Mouse (Mus musculus): ENCODE measurements around the gene Efcab11. TPM values are rescaled to one million over a fixed set of nuclear protein-coding genes. Genes with fewer than 3 reads are reported as not detected.

Gene Efcab11
- polyA plus RNA-seq, 1 experiment from 2014 or later: 27.3 TPM

- DNase-seq (ENCODE audit: low spot score) (no peak), ATAC-seq (replicated peaks; ENCODE audit: insufficient number of reproducible peaks, low FRiP score, low TSS enrichment, low read depth) (no peak)
- no peak overlapping the region for H3K27ac ChIP-seq (replicated peaks; ENCODE audit: low read depth, low read length)
- no peaks in the 10 kb centered on the region for H3K27me3 ChIP-seq (ENCODE audit: control insufficient read depth, insufficient read depth, low read length)
- no peak overlapping the region for H3K9ac ChIP-seq (replicated peaks; ENCODE audit: low read length)
- H3K4me2 ChIP-seq (ENCODE audit: low read depth, low read length): no peak overlapping the region
- H3K9me3 ChIP-seq (replicated peaks; ENCODE audit: control insufficient read depth, low read length): no peaks in the 10 kb centered on the region
- no peaks in the 10 kb centered on the region for H3K36me3 ChIP-seq (replicated peaks; ENCODE audit: control insufficient read depth, insufficient read depth, low read depth, low read length)
- 91% methylated on average over 16 of the region's 16 CpGs for WGBS
- no peak overlapping the region for H3K4me3 ChIP-seq (ENCODE audit: low read depth, low read length)
- no peaks in the 10 kb centered on the region for H3K4me1 ChIP-seq (ENCODE audit: control insufficient read depth, insufficient read depth, low read length)
These were observed 14.1 kb upstream of the Efcab11 start for GRCm38 (mm10) chr12:99898248-99898870.

- DNase-seq (ENCODE audit: low spot score) (no peak), ATAC-seq (replicated peaks; ENCODE audit: insufficient number of reproducible peaks, low FRiP score, low TSS enrichment, low read depth) (no peak)
- no peak overlapping the region for H3K4me2 ChIP-seq (ENCODE audit: low read depth, low read length)
- no peak overlapping the region for H3K4me3 ChIP-seq (ENCODE audit: low read depth, low read length)
- no peaks in the 10 kb centered on the region for H3K9me3 ChIP-seq (replicated peaks; ENCODE audit: control insufficient read depth, low read length)
- no peaks in the 10 kb centered on the region for H3K4me1 ChIP-seq (ENCODE audit: control insufficient read depth, insufficient read depth, low read length)
- H3K9ac ChIP-seq (replicated peaks; ENCODE audit: low read length): no peak overlapping the region
- no peaks in the 10 kb centered on the region for H3K36me3 ChIP-seq (replicated peaks; ENCODE audit: control insufficient read depth, insufficient read depth, low read depth, low read length)
- H3K27ac ChIP-seq (replicated peaks; ENCODE audit: low read depth, low read length): no peak overlapping the region
- no peaks in the 10 kb centered on the region for H3K27me3 ChIP-seq (ENCODE audit: control insufficient read depth, insufficient read depth, low read length)
- 97% methylated on average over 4 of the region's 4 CpGs for WGBS
These were observed 13.6 kb upstream of the Efcab11 start for GRCm38 (mm10) chr12:99897846-99898245.

- 41% methylated on average over 8 of the region's 8 CpGs for WGBS
- Histone ChIP-seq H3K4me3 (ENCODE audit: low read depth, low read length) (peak overlapping the region; percentile 76), H3K36me3 (replicated peaks; ENCODE audit: control insufficient read depth, insufficient read depth, low read depth, low read length) (no peaks in the 10 kb centered on the region), H3K4me2 (ENCODE audit: low read depth, low read length) (peak overlapping the region; percentile 69), H3K4me1 (ENCODE audit: control insufficient read depth, insufficient read depth, low read length) (peaks cover 3% of the 10 kb centered on the region; the same call in 1 of the 2 replicates), H3K9me3 (replicated peaks; ENCODE audit: control insufficient read depth, low read length) (no peaks in the 10 kb centered on the region), H3K9ac (replicated peaks; ENCODE audit: low read length) (peak overlapping the region; percentile 94), H3K27ac (replicated peaks; ENCODE audit: low read depth, low read length) (no peak overlapping the region), H3K27me3 (ENCODE audit: control insufficient read depth, insufficient read depth, low read length) (no peaks in the 10 kb centered on the region)
- ATAC-seq (replicated peaks; ENCODE audit: insufficient number of reproducible peaks, low FRiP score, low TSS enrichment, low read depth) (no peak), DNase-seq (ENCODE audit: low spot score) (no peak)
These were observed 1.2 kb upstream of the Efcab11 start for GRCm38 (mm10) chr12:99885282-99885901.

- WGBS: 0% methylated on average over 11 of the region's 11 CpGs
- Histone ChIP-seq H3K27ac (replicated peaks; ENCODE audit: low read depth, low read length) (0 out of 2 replicates have a peak overlapping the region, but pooled peaks have one; percentile 31), H3K4me2 (ENCODE audit: low read depth, low read length) (peak overlapping the region; percentile 69), H3K27me3 (ENCODE audit: control insufficient read depth, insufficient read depth, low read length) (no peaks in the 10 kb centered on the region), H3K4me3 (ENCODE audit: low read depth, low read length) (peak overlapping the region; percentile 76), H3K4me1 (ENCODE audit: control insufficient read depth, insufficient read depth, low read length) (peaks cover 3% of the 10 kb centered on the region; the same call in 1 of the 2 replicates), H3K9me3 (replicated peaks; ENCODE audit: control insufficient read depth, low read length) (no peaks in the 10 kb centered on the region), H3K36me3 (replicated peaks; ENCODE audit: control insufficient read depth, insufficient read depth, low read depth, low read length) (no peaks in the 10 kb centered on the region), H3K9ac (replicated peaks; ENCODE audit: low read length) (peak overlapping the region; percentile 94)
- DNase-seq (ENCODE audit: low spot score): peak; percentile 51
- ATAC-seq (replicated peaks; ENCODE audit: insufficient number of reproducible peaks, low FRiP score, low TSS enrichment, low read depth): peak; percentile 29; the same call in 1 of the 2 replicates
These were observed 530 bp downstream of the Efcab11 start for GRCm38 (mm10) chr12:99883713-99884105.

- H3K27me3 ChIP-seq (ENCODE audit: control insufficient read depth, insufficient read depth, low read length): no peaks in the 10 kb centered on the region
- ATAC-seq (replicated peaks; ENCODE audit: insufficient number of reproducible peaks, low FRiP score, low TSS enrichment, low read depth): peak; percentile 88
- H3K4me2 ChIP-seq (ENCODE audit: low read depth, low read length): peak overlapping the region; percentile 85
- DNase-seq (ENCODE audit: low spot score): peak; percentile 99
- WGBS: under 1% methylated on average over 38 of the region's 38 CpGs
- H3K9me3 ChIP-seq (replicated peaks; ENCODE audit: control insufficient read depth, low read length): no peaks in the 10 kb centered on the region
- no peak overlapping the region; the same call in 1 of the 2 replicates for H3K27ac ChIP-seq (replicated peaks; ENCODE audit: low read depth, low read length)
- peak overlapping the region; percentile 76 for H3K4me3 ChIP-seq (ENCODE audit: low read depth, low read length)
- no peaks in the 10 kb centered on the region for H3K36me3 ChIP-seq (replicated peaks; ENCODE audit: control insufficient read depth, insufficient read depth, low read depth, low read length)
- H3K9ac ChIP-seq (replicated peaks; ENCODE audit: low read length): peak overlapping the region; percentile 94
- peaks cover 3% of the 10 kb centered on the region; the same call in 1 of the 2 replicates for H3K4me1 ChIP-seq (ENCODE audit: control insufficient read depth, insufficient read depth, low read length)
These were observed 1.1 kb downstream of the Efcab11 start for GRCm38 (mm10) chr12:99883000-99883712.

GRCm38 (mm10) chr12:99874609-99875008 lies 9.6 kb downstream of the Efcab11 start:
- H3K27ac ChIP-seq (replicated peaks; ENCODE audit: low read depth, low read length): no peak overlapping the region
- DNase-seq (ENCODE audit: low spot score) (no peak), ATAC-seq (replicated peaks; ENCODE audit: insufficient number of reproducible peaks, low FRiP score, low TSS enrichment, low read depth) (no peak)
- WGBS: 83% methylated on average over 6 of the region's 6 CpGs
- H3K9ac ChIP-seq (replicated peaks; ENCODE audit: low read length): no peak overlapping the region
- no peaks in the 10 kb centered on the region for H3K9me3 ChIP-seq (replicated peaks; ENCODE audit: control insufficient read depth, low read length)
- no peak overlapping the region for H3K4me3 ChIP-seq (ENCODE audit: low read depth, low read length)
- H3K4me1 ChIP-seq (ENCODE audit: control insufficient read depth, insufficient read depth, low read length): no peaks in the 10 kb centered on the region
- no peaks in the 10 kb centered on the region for H3K36me3 ChIP-seq (replicated peaks; ENCODE audit: control insufficient read depth, insufficient read depth, low read depth, low read length)
- H3K27me3 ChIP-seq (ENCODE audit: control insufficient read depth, insufficient read depth, low read length): no peaks in the 10 kb centered on the region
- H3K4me2 ChIP-seq (ENCODE audit: low read depth, low read length): no peak overlapping the region

- Histone ChIP-seq H3K9me3 (replicated peaks; ENCODE audit: control insufficient read depth, low read length) (no peaks in the 10 kb centered on the region), H3K4me2 (ENCODE audit: low read depth, low read length) (no peak overlapping the region), H3K9ac (replicated peaks; ENCODE audit: low read length) (no peak overlapping the region), H3K27me3 (ENCODE audit: control insufficient read depth, insufficient read depth, low read length) (no peaks in the 10 kb centered on the region), H3K4me1 (ENCODE audit: control insufficient read depth, insufficient read depth, low read length) (no peaks in the 10 kb centered on the region), H3K27ac (replicated peaks; ENCODE audit: low read depth, low read length) (no peak overlapping the region), H3K4me3 (ENCODE audit: low read depth, low read length) (no peak overlapping the region), H3K36me3 (replicated peaks; ENCODE audit: control insufficient read depth, insufficient read depth, low read depth, low read length) (no peaks in the 10 kb centered on the region)
- no peak for ATAC-seq (replicated peaks; ENCODE audit: insufficient number of reproducible peaks, low FRiP score, low TSS enrichment, low read depth)
- whole genome bisulfite sequencing: 55% methylated on average over 3 of the region's 3 CpGs
- no peak for DNase-seq (ENCODE audit: low spot score)
These were observed 10.8 kb downstream of the Efcab11 start for GRCm38 (mm10) chr12:99873443-99873842.

- 95% methylated on average over 1 of the region's 1 CpGs for WGBS
- no peak overlapping the region for H3K4me3 ChIP-seq (ENCODE audit: low read depth, low read length)
- DNase-seq (ENCODE audit: low spot score) (no peak), ATAC-seq (replicated peaks; ENCODE audit: insufficient number of reproducible peaks, low FRiP score, low TSS enrichment, low read depth) (no peak)
- H3K9me3 ChIP-seq (replicated peaks; ENCODE audit: control insufficient read depth, low read length): no peaks in the 10 kb centered on the region
- no peaks in the 10 kb centered on the region for H3K27me3 ChIP-seq (ENCODE audit: control insufficient read depth, insufficient read depth, low read length)
- H3K4me1 ChIP-seq (ENCODE audit: control insufficient read depth, insufficient read depth, low read length): no peaks in the 10 kb centered on the region
- no peak overlapping the region for H3K27ac ChIP-seq (replicated peaks; ENCODE audit: low read depth, low read length)
- H3K36me3 ChIP-seq (replicated peaks; ENCODE audit: control insufficient read depth, insufficient read depth, low read depth, low read length): no peaks in the 10 kb centered on the region
- no peak overlapping the region for H3K4me2 ChIP-seq (ENCODE audit: low read depth, low read length)
- no peak overlapping the region for H3K9ac ChIP-seq (replicated peaks; ENCODE audit: low read length)
These were observed 15.4 kb downstream of the Efcab11 start for GRCm38 (mm10) chr12:99868821-99869220.
